Mouse (Mus musculus): Measurements from ENCODE around the gene Rsl24d1. TPM values are rescaled to one million over a fixed set of nuclear protein-coding genes. Genes with fewer than 3 reads are reported as not detected.
"Not testable (repeated sequence)": the region's sequence is repeated elsewhere in the genome, so short reads cannot be mapped to it uniquely, and the experiment has no call there.

Gene Rsl24d1
- total RNA-seq, 2 experiments from 2014 or later, result 60.7 to 61.5 TPM

GRCm38 (mm10) chr9:73097898-73098297, 15.3 kb upstream of the Rsl24d1 start:
- no peak for DNase-seq
- intact Hi-C loops (cut with DNase I), result no loop called here

- DNase-seq, result no peak
- intact Hi-C loops (cut with DNase I), result no loop called here
These were observed 11.7 kb upstream of the Rsl24d1 start, which contains the start of gene Khdc3 for GRCm38 (mm10) chr9:73101536-73101935. Khdc3 (plus strand) TSS chr9:73101836.

- intact Hi-C loops (cut with DNase I), result no loop called here
- no peak for DNase-seq
These were observed 11.0 kb upstream of the Rsl24d1 start, which contains the start of gene Gm20509 for GRCm38 (mm10) chr9:73102181-73102580. Gm20509 (plus strand) TSS chr9:73102470.

- intact Hi-C loops (cut with DNase I), result no loop called here
- DNase-seq, result peak; percentile 38
These were observed 9.9 kb upstream of the Rsl24d1 start for GRCm38 (mm10) chr9:73103159-73103879.

- DNase-seq, result no peak
- intact Hi-C loops (cut with DNase I), result no loop called here
These were observed 9.4 kb upstream of the Rsl24d1 start for GRCm38 (mm10) chr9:73103880-73104198.

GRCm38 (mm10) chr9:73105141-73105540, 8.1 kb upstream of the Rsl24d1 start:
- intact Hi-C loops (cut with DNase I), result no loop called here
- no peak for DNase-seq

- intact Hi-C loops (cut with DNase I), result no loop called here
- no peak for DNase-seq
These were observed 7.5 kb upstream of the Rsl24d1 start for GRCm38 (mm10) chr9:73105771-73106170.

- intact Hi-C loops (cut with DNase I); DNase-seq: not testable (repeated sequence)
These were observed 3.5 kb downstream of the Rsl24d1 start for GRCm38 (mm10) chr9:73116704-73117103.

GRCm38 (mm10) chr9:73118012-73118411, 4.8 kb downstream of the Rsl24d1 start:
- no peak for DNase-seq
- intact Hi-C loops (cut with DNase I), result no loop called here

- no peak for DNase-seq
- intact Hi-C loops (cut with DNase I), result no loop called here
These were observed 8.5 kb downstream of the Rsl24d1 start for GRCm38 (mm10) chr9:73121735-73122134.

- intact Hi-C loops (cut with DNase I), result no loop called here
- DNase-seq, result no peak
These were observed 11.9 kb downstream of the Rsl24d1 start for GRCm38 (mm10) chr9:73125043-73125570.

- intact Hi-C loops (cut with DNase I), result no loop called here
- DNase-seq, result no peak
These were observed 14.2 kb downstream of the Rsl24d1 start for GRCm38 (mm10) chr9:73127457-73127856.

GRCm38 (mm10) chr9:73129875-73130274, 16.6 kb downstream of the Rsl24d1 start:
- DNase-seq, result no peak
- intact Hi-C loops (cut with DNase I), result loop anchor here (10.0 kb wide), 1 partner anchor 1755 kb away; no protein-coding TSS in a partner anchor

GRCm38 (mm10) chr9:73130529-73130928, 17.3 kb downstream of the Rsl24d1 start:
- DNase-seq, result no peak
- intact Hi-C loops (cut with DNase I), result loop anchor here (10.0 kb wide), 1 partner anchor 1754 kb away; no protein-coding TSS in a partner anchor

GRCm38 (mm10) chr9:73137341-73137886, 24.2 kb downstream of the Rsl24d1 start:
- no peak for DNase-seq
- intact Hi-C loops (cut with DNase I), result loop anchor here (10.0 kb wide), 1 partner anchor 1747 kb away; no protein-coding TSS in a partner anchor

- intact Hi-C loops (cut with DNase I), result loop anchor here (5.0 kb wide), 1 partner anchor 923 kb away; no protein-coding TSS in a partner anchor
- DNase-seq, result no peak
These were observed 41.1 kb downstream of the Rsl24d1 start for GRCm38 (mm10) chr9:73154347-73154746.

GRCm38 (mm10) chr9:73157968-73158367, 44.7 kb downstream of the Rsl24d1 start:
- no peak for DNase-seq
- intact Hi-C loops (cut with DNase I), result no loop called here

- intact Hi-C loops (cut with DNase I), result no loop called here
- no peak for DNase-seq
These were observed 46.0 kb downstream of the Rsl24d1 start for GRCm38 (mm10) chr9:73159265-73159664.

GRCm38 (mm10) chr9:73162571-73163333, 49.5 kb downstream of the Rsl24d1 start:
- intact Hi-C loops (cut with DNase I), result loop anchor here (5.0 kb wide), 1 partner anchor 820 kb away; no protein-coding TSS in a partner anchor
- peak; percentile 81 for DNase-seq

GRCm38 (mm10) chr9:73165631-73166030, 52.4 kb downstream of the Rsl24d1 start:
- DNase-seq, result no peak
- intact Hi-C loops (cut with DNase I), result no loop called here

Measured in left cerebral cortex, postnatal 4 days (tissue).